Mouse (Mus musculus): Measurements from ENCODE around the gene Pfdn4. TPM values are rescaled to one million over a fixed set of nuclear protein-coding genes. Genes with fewer than 3 reads are reported as not detected.

The Pfdn4 gene
- total RNA-seq, 2 experiments from 2014 or later = 30.5 to 31.7 TPM

GRCm38 (mm10) chr2:170535841-170536240 is 39.6 kb downstream of the Pfdn4 start:
- TF ChIP-seq CTCF (IDR thresholded peaks at IDR 0.05) = no peak
- intact Hi-C loops (cut with DNase I) = loop anchor here (5.0 kb wide), 1 partner anchor 196 kb away; the partner anchor contains the start of gene Dok5
- no peak overlapping the region for H3K4me3 ChIP-seq
- no peak for DNase-seq (ENCODE audit: extremely low spot score in 1 of 2, low spot score in 2 of 2)
- no peak overlapping the region for H3K27ac ChIP-seq

GRCm38 (mm10) chr2:170539211-170539610 is 43.0 kb downstream of the Pfdn4 start:
- no peak overlapping the region for H3K27ac ChIP-seq
- H3K4me3 ChIP-seq = no peak overlapping the region
- intact Hi-C loops (cut with DNase I) = loop anchor here (5.0 kb wide), 1 partner anchor 193 kb away; the partner anchor contains the start of gene Dok5
- no peak for TF ChIP-seq CTCF (IDR thresholded peaks at IDR 0.05)
- peak; percentile 48 to 65 for DNase-seq (ENCODE audit: extremely low spot score in 1 of 2, low spot score in 2 of 2)

DNA sequence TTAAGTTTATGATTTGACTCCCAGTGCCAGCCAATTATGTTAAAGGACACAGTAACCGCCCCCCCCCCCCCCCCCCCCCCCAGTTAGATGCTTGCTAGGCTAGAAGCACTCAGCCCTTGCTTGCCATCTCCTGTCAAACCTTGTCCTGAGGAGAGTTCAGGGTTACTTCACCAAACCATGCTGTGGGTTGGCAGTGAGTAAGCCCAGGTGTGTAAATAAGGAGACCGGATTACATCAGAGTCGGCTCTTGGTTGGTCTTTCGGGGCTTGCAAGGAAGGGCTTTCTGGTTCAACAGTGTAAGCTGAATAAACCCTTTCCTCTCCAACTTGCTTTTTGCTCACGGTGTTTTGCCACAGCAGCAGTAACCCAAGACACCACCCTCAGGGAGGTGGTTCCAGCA is 47.4 kb downstream of the Pfdn4 start:
- TF ChIP-seq CTCF (IDR thresholded peaks at IDR 0.05) = no peak

GRCm38 (mm10) chr2:170544159-170544558 is 47.9 kb downstream of the Pfdn4 start:
- no peak for TF ChIP-seq CTCF (IDR thresholded peaks at IDR 0.05)
- Histone ChIP-seq H3K27ac (no peak overlapping the region), H3K4me3 (no peak overlapping the region)
- no peak for DNase-seq (ENCODE audit: extremely low spot score in 1 of 2, low spot score in 2 of 2)
- intact Hi-C loops (cut with DNase I) = no loop called here

More for the DNA sequence above, 47.4 kb downstream of the Pfdn4 start:
- no peak for DNase-seq (ENCODE audit: extremely low spot score in 1 of 2, low spot score in 2 of 2)
- no peak overlapping the region for H3K4me3 ChIP-seq
- no peak overlapping the region for H3K27ac ChIP-seq
- intact Hi-C loops (cut with DNase I) = no loop called here

DNA sequence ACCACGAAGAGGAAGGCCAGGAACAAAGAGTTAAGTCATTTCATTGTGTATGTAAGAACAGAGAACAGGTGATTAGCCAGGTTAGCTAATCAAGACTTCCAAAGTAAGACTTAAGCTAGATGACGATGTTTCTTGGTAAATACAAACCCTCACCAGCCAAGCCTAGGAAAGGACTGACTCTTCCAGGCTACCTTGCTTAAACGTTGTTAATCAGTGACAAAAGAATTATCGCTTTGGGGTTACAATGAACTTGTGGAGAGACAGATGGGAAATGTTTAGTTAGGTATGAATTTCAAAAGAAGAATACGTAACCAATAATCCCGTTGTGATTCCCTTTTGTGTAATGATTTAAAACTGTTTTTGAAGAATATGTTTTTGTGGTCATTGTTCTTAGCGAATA is 48.7 kb downstream of the Pfdn4 start:
- Histone ChIP-seq H3K4me3 (no peak overlapping the region), H3K27ac (no peak overlapping the region)
- intact Hi-C loops (cut with DNase I) = no loop called here
- no peak for TF ChIP-seq CTCF (IDR thresholded peaks at IDR 0.05)
- no peak for DNase-seq (ENCODE audit: extremely low spot score in 1 of 2, low spot score in 2 of 2)

DNA sequence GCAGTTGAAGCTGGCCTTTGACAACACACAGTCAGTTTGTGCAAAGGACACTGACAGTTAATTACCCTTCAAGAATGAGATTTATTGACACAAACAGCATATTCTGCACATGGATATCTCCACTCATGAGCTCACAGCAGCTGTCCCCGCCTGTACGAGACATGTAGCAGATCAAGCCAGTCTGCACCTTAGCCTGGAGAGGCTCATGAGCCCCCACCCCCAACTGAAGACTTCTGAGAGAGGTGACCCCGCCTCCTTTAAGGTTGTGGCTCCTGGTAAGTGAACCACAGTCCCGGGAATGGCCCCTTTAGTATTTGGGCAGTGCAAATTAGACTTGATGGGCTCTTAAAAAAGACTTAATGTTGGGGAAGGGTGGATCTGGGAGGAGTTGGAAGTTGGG is 49.5 kb downstream of the Pfdn4 start:
- no peak for TF ChIP-seq CTCF (IDR thresholded peaks at IDR 0.05)

GRCm38 (mm10) chr2:170547526-170547925 is 51.3 kb downstream of the Pfdn4 start:
- DNase-seq (ENCODE audit: extremely low spot score in 1 of 2, low spot score in 2 of 2) = no peak
- no peak for TF ChIP-seq CTCF (IDR thresholded peaks at IDR 0.05)
- Histone ChIP-seq H3K4me3 (no peak overlapping the region), H3K27ac (no peak overlapping the region)
- intact Hi-C loops (cut with DNase I) = no loop called here

More for the DNA sequence above, 49.5 kb downstream of the Pfdn4 start:
- DNase-seq (ENCODE audit: extremely low spot score in 1 of 2, low spot score in 2 of 2) = no peak
- intact Hi-C loops (cut with DNase I) = no loop called here
- no peak overlapping the region for H3K27ac ChIP-seq
- H3K4me3 ChIP-seq = no peak overlapping the region

GRCm38 (mm10) chr2:170548046-170548445 is 51.8 kb downstream of the Pfdn4 start:
- TF ChIP-seq CTCF (IDR thresholded peaks at IDR 0.05) = no peak
- Histone ChIP-seq H3K27ac (no peak overlapping the region), H3K4me3 (no peak overlapping the region)
- no peak for DNase-seq (ENCODE audit: extremely low spot score in 1 of 2, low spot score in 2 of 2)
- intact Hi-C loops (cut with DNase I) = no loop called here

DNA sequence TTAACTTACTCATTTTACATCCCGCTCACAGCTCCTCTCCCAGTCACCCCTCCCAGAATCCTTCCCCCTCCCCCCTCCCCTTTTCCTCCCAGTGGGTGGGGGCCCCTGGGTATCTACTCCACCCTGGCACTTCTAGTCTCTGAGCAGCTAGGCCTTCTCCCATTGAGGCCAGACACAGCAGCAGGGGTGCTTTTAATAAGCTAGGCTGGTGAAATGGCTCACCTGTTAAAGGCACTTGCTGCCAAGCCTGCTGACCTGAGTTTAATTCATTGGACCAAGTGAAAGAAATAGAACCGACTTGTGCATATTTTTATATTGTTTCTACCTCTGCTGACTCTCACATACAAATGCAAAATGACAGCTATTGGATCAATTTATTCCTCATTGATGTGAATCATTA is 52.9 kb downstream of the Pfdn4 start:
- TF ChIP-seq CTCF (IDR thresholded peaks at IDR 0.05) = no peak
- intact Hi-C loops (cut with DNase I) = no loop called here
- H3K27ac ChIP-seq = no peak overlapping the region
- no peak overlapping the region for H3K4me3 ChIP-seq
- no peak for DNase-seq (ENCODE audit: extremely low spot score in 1 of 2, low spot score in 2 of 2)

- intact Hi-C loops (cut with DNase I) = no loop called here
- DNase-seq (ENCODE audit: extremely low spot score in 1 of 2, low spot score in 2 of 2) = peak in 1 of 2 experiments; percentile 11
- Histone ChIP-seq H3K27ac (no peak overlapping the region), H3K4me3 (no peak overlapping the region)
- TF ChIP-seq CTCF (IDR thresholded peaks at IDR 0.05) = no peak
Measured at GRCm38 (mm10) chr2:170550240-170550639, 54.0 kb downstream of the Pfdn4 start.

GRCm38 (mm10) chr2:170552088-170552487 is 55.9 kb downstream of the Pfdn4 start:
- Histone ChIP-seq H3K27ac (no peak overlapping the region), H3K4me3 (no peak overlapping the region)
- no peak for DNase-seq (ENCODE audit: extremely low spot score in 1 of 2, low spot score in 2 of 2)
- TF ChIP-seq CTCF (IDR thresholded peaks at IDR 0.05) = no peak
- intact Hi-C loops (cut with DNase I) = no loop called here

DNA sequence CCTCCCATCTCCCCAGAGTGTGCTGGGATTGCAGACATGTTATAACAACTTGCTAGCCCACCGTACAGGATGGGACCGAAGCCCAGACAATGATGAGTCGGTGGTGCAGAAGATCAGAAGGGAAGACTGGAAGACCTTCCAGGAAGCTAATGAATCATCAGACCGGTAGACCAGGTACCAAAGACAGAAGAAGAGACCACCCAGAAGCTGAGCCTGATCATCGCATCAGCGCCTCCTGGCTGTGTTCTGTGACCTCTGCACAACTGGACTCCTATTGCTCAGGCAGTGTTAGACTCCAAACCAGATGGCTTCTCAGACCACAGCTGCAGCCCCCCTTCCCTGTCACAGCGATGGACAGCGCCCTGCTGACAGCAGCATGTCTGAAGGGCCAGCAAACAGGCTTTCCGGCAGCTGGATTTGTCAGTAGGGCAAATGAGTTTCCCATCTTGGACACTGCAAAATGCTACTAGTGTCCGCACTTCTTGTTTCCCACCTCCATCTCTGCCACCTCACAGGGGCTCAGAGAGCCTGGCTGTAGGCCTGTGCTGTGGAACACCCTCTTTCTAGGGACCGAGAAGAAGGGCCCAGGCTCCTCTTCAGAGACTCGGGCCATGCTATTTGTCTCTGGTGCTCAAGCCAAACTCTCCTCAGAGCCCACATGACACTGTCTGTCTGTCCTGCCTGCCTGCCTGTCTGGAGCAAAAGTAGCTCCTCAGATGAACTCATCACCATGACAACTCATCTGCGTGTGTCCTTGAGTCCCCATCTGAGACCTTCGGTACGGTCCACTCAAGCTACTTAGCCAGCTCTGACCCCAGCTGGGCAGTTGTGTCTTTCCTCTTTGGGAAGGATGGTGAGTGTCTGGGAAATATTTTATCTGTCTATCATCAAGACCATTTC is 68.0 kb downstream of the Pfdn4 start:
- TF ChIP-seq CTCF (IDR thresholded peaks at IDR 0.05) = no peak
- no peak overlapping the region for H3K27ac ChIP-seq
- intact Hi-C loops (cut with DNase I) = no loop called here
- no peak overlapping the region for H3K4me3 ChIP-seq
- no peak for DNase-seq (ENCODE audit: extremely low spot score in 1 of 2, low spot score in 2 of 2)

GRCm38 (mm10) chr2:170564995-170565394 is 68.8 kb downstream of the Pfdn4 start:
- Histone ChIP-seq H3K27ac (no peak overlapping the region), H3K4me3 (no peak overlapping the region)
- no peak for TF ChIP-seq CTCF (IDR thresholded peaks at IDR 0.05)
- intact Hi-C loops (cut with DNase I) = no loop called here
- no peak for DNase-seq (ENCODE audit: extremely low spot score in 1 of 2, low spot score in 2 of 2)

Other genes with a start within 250 kb of the Pfdn4 start
- 10 to 100 TPM; 40.3 to 46.1 TPM for gene Bcas1, start 68.6 kb upstream of the Pfdn4 start, total RNA-seq (2021)
- not detected for gene Cyp24a1, start 717 bp downstream of the Pfdn4 start, total RNA-seq (2021)
- gene 4930470P17Rik, start 105.6 kb downstream of the Pfdn4 start, total RNA-seq (2021) = not detected
- gene Dok5, start 235.4 kb downstream of the Pfdn4 start, total RNA-seq (2021) = 10 to 100 TPM; 30.8 to 32.8 TPM

Data from left cerebral cortex, adult 2 months (tissue).